Mouse (Mus musculus) adrenal gland, postnatal 4 days (tissue): ENCODE data around the gene Srms. TPM values are rescaled to one million over a fixed set of nuclear protein-coding genes. Genes with fewer than 3 reads are reported as not detected.

ENCODE experiments used
- DNase-seq, 2 experiments: peaks; one replicate each; pipeline ENCODE4 v3.0.0; 2021 to 2022; ENCODE audit warnings: low spot score in 2 of 2, mixed read lengths in 2 of 2
- long read RNA-seq, 2 experiments: library from polyadenylated mRNA; stranded (forward); transcript quantifications; one replicate each; pipeline ENCODE4 v2.0.0; 2021
- total RNA-seq, 2 experiments: library from RNA; stranded (reverse); gene quantifications; 2 replicates each; pipeline ENCODE4 v1.2.3; 2021

Gene Srms
- total RNA-seq: under 1 TPM; 0.20 to 0.85 TPM
- long read RNA-seq, experiment 1: 0 reads
- long read RNA-seq, experiment 2: 0 reads

GRCm38 (mm10) chr2:181213021-181213445 lies at the start of gene Srms:
Gene Srms (minus strand): TSS chr2:181213185.
- DNase-seq: no peak

GRCm38 (mm10) chr2:181253248-181253647 lies 40.3 kb upstream of the Srms start:
- DNase-seq: no peak

- no peak for DNase-seq
Observed at GRCm38 (mm10) chr2:181251841-181252240, 38.9 kb upstream of the Srms start.

GRCm38 (mm10) chr2:181249217-181249616 lies 36.2 kb upstream of the Srms start:
- no peak for DNase-seq

GRCm38 (mm10) chr2:181245031-181245430 lies 32.0 kb upstream of the Srms start:
- DNase-seq: no peak

GRCm38 (mm10) chr2:181243706-181244394 lies 30.9 kb upstream of the Srms start:
- DNase-seq: no peak

GRCm38 (mm10) chr2:181242314-181242665 lies 29.3 kb upstream of the Srms start:
- DNase-seq: no peak

GRCm38 (mm10) chr2:181241602-181242313 lies 28.8 kb upstream of the Srms start, which contains the start of gene Helz2:
Gene Helz2 (minus strand): TSS chr2:181242027.
- no peak for DNase-seq

GRCm38 (mm10) chr2:181240806-181241440 lies 27.9 kb upstream of the Srms start:
- no peak for DNase-seq

GRCm38 (mm10) chr2:181239261-181239660 lies 26.3 kb upstream of the Srms start:
- DNase-seq: no peak

- DNase-seq: no peak
Observed at GRCm38 (mm10) chr2:181238861-181239260, 25.9 kb upstream of the Srms start.

GRCm38 (mm10) chr2:181238091-181238610 lies 25.2 kb upstream of the Srms start:
- no peak for DNase-seq

- no peak for DNase-seq
Observed at GRCm38 (mm10) chr2:181237251-181238014, 24.4 kb upstream of the Srms start.

- no peak for DNase-seq
Observed at GRCm38 (mm10) chr2:181235681-181236566, 22.9 kb upstream of the Srms start.

- no peak for DNase-seq
Observed at GRCm38 (mm10) chr2:181234680-181235079, 21.7 kb upstream of the Srms start.

GRCm38 (mm10) chr2:181233443-181233842 lies 20.5 kb upstream of the Srms start:
- no peak for DNase-seq

GRCm38 (mm10) chr2:181231171-181231570 lies 18.2 kb upstream of the Srms start:
- DNase-seq: no peak

- DNase-seq: no peak
Observed at GRCm38 (mm10) chr2:181228335-181228734, 15.3 kb upstream of the Srms start.

GRCm38 (mm10) chr2:181227122-181227521 lies 14.1 kb upstream of the Srms start:
- DNase-seq: no peak

- no peak for DNase-seq
Observed at GRCm38 (mm10) chr2:181224994-181225393, 12.0 kb upstream of the Srms start.
